Mouse (Mus musculus) lung, adult 2 months (tissue): Measurements from ENCODE around the gene Ndufs7.

Experiments
- CTCF ChIP-seq: fragments of 200-500 bp; IDR thresholded peaks from 2 replicates; pipeline ENCODE4 v1.5.1; 2011; ENCODE audit warnings: mild to moderate bottlenecking, low read length, control low read depth; ENCODE audit not compliant: insufficient read depth
- POLR2A ChIP-seq: fragments of 200-500 bp; IDR thresholded peaks from 2 replicates; pipeline ENCODE4 v1.6.1; 2011; ENCODE audit warnings: low read depth, mild to moderate bottlenecking, control low read depth, low read length, borderline replicate concordance; ENCODE audit errors: extremely low read depth

DNA sequence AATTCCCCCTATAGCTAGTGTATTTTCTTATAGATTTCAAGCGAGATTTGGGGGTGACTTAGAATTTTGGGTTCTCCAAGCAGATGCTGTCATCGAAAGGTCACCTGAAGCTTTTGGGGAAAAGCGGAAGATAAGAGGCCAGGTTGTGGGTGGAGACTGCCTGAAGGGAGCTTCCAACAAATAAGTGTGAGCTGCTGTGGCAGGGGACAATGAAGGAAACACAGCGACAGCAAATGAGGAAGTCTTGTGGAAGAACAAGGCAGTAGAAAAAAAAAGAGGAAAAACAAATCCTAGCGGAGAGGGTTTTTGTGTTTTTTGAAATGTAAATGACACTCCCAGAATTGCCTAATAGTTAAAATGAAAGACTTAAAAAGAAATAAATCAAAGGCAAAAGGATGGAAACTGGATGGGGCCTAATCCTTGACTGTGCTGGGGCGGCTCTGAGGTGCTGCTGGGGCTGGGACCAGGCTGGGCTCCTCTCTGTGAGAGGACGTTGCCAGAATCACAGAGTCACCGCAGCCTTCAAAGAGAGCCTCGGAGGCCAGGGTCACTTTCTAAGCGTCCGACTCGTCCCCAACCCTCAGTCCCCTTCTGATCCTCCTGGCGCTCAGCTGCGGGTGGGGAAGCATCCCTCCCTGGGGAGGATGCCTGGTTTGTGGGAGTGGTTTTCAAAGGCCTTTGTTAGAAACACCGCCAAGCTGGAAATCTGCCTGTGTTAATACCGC lies 33.7 kb upstream of the Ndufs7 start:
- TF ChIP-seq CTCF (no peak), POLR2A (no peak)
